Mouse (Mus musculus): Measurements from ENCODE around the gene Nms.

Nms gene

GRCm38 (mm10) chr1:38938849-38939248 is at the start of gene Nms:
Gene Nms (plus strand): TSS chr1:38939149.
- DNase-seq (ENCODE audit: low read depth, low spot score), result no peak
- H3K36me3 ChIP-seq (ENCODE audit: control insufficient read depth, insufficient read depth, low read length, poor library complexity, severe bottlenecking), result no peaks in the 10 kb centered on the region
- no peaks in the 10 kb centered on the region for H3K27me3 ChIP-seq (ENCODE audit: control insufficient read depth, insufficient read depth, low read length, poor library complexity, severe bottlenecking)

- DNase-seq (ENCODE audit: low read depth, low spot score), result no peak
- no peaks in the 10 kb centered on the region; the same call in 1 of the 2 replicates for H3K36me3 ChIP-seq (ENCODE audit: control insufficient read depth, insufficient read depth, low read length, poor library complexity, severe bottlenecking)
- H3K27me3 ChIP-seq (ENCODE audit: control insufficient read depth, insufficient read depth, low read length, poor library complexity, severe bottlenecking), result no peaks in the 10 kb centered on the region
Observed at GRCm38 (mm10) chr1:38891444-38891843, 47.5 kb upstream of the Nms start.

GRCm38 (mm10) chr1:38893081-38893480 is 45.9 kb upstream of the Nms start:
- 0 out of 2 replicates have a peak, but pooled peaks cover under 1% of the 10 kb centered on the region for H3K27me3 ChIP-seq (ENCODE audit: control insufficient read depth, insufficient read depth, low read length, poor library complexity, severe bottlenecking)
- H3K36me3 ChIP-seq (ENCODE audit: control insufficient read depth, insufficient read depth, low read length, poor library complexity, severe bottlenecking), result no peaks in the 10 kb centered on the region; the same call in 1 of the 2 replicates
- DNase-seq (ENCODE audit: low read depth, low spot score), result no peak

GRCm38 (mm10) chr1:38897431-38898248 is 41.3 kb upstream of the Nms start, which contains the start of gene Chst10:
Gene Chst10 (minus strand): TSS chr1:38898161.
- DNase-seq (ENCODE audit: low read depth, low spot score), result peak; percentile 83
- Histone ChIP-seq H3K36me3 (ENCODE audit: control insufficient read depth, insufficient read depth, low read length, poor library complexity, severe bottlenecking) (no peaks in the 10 kb centered on the region; the same call in 1 of the 2 replicates), H3K27me3 (ENCODE audit: control insufficient read depth, insufficient read depth, low read length, poor library complexity, severe bottlenecking) (0 out of 2 replicates have a peak, but pooled peaks cover 2% of the 10 kb centered on the region)

- peak; percentile 92 for DNase-seq (ENCODE audit: low read depth, low spot score)
- Histone ChIP-seq H3K36me3 (ENCODE audit: control insufficient read depth, insufficient read depth, low read length, poor library complexity, severe bottlenecking) (no peaks in the 10 kb centered on the region), H3K27me3 (ENCODE audit: control insufficient read depth, insufficient read depth, low read length, poor library complexity, severe bottlenecking) (0 out of 2 replicates have a peak, but pooled peaks cover 2% of the 10 kb centered on the region)
Observed at GRCm38 (mm10) chr1:38902571-38902970, 36.4 kb upstream of the Nms start.

- DNase-seq (ENCODE audit: low read depth, low spot score), result peak; percentile 43
- Histone ChIP-seq H3K36me3 (ENCODE audit: control insufficient read depth, insufficient read depth, low read length, poor library complexity, severe bottlenecking) (no peaks in the 10 kb centered on the region), H3K27me3 (ENCODE audit: control insufficient read depth, insufficient read depth, low read length, poor library complexity, severe bottlenecking) (no peaks in the 10 kb centered on the region)
Observed at GRCm38 (mm10) chr1:38903985-38904384, 35.0 kb upstream of the Nms start.

- DNase-seq (ENCODE audit: low read depth, low spot score), result no peak
- no peaks in the 10 kb centered on the region for H3K27me3 ChIP-seq (ENCODE audit: control insufficient read depth, insufficient read depth, low read length, poor library complexity, severe bottlenecking)
- H3K36me3 ChIP-seq (ENCODE audit: control insufficient read depth, insufficient read depth, low read length, poor library complexity, severe bottlenecking), result no peaks in the 10 kb centered on the region
Observed at GRCm38 (mm10) chr1:38928996-38929395, 10.0 kb upstream of the Nms start.

GRCm38 (mm10) chr1:38929468-38929867 is 9.5 kb upstream of the Nms start:
- Histone ChIP-seq H3K27me3 (ENCODE audit: control insufficient read depth, insufficient read depth, low read length, poor library complexity, severe bottlenecking) (no peaks in the 10 kb centered on the region), H3K36me3 (ENCODE audit: control insufficient read depth, insufficient read depth, low read length, poor library complexity, severe bottlenecking) (no peaks in the 10 kb centered on the region)
- no peak for DNase-seq (ENCODE audit: low read depth, low spot score)

- no peaks in the 10 kb centered on the region for H3K27me3 ChIP-seq (ENCODE audit: control insufficient read depth, insufficient read depth, low read length, poor library complexity, severe bottlenecking)
- no peak for DNase-seq (ENCODE audit: low read depth, low spot score)
- H3K36me3 ChIP-seq (ENCODE audit: control insufficient read depth, insufficient read depth, low read length, poor library complexity, severe bottlenecking), result no peaks in the 10 kb centered on the region
Observed at GRCm38 (mm10) chr1:38930767-38931166, 8.2 kb upstream of the Nms start.

GRCm38 (mm10) chr1:38934668-38935067 is 4.3 kb upstream of the Nms start:
- no peaks in the 10 kb centered on the region for H3K27me3 ChIP-seq (ENCODE audit: control insufficient read depth, insufficient read depth, low read length, poor library complexity, severe bottlenecking)
- peak; percentile 67 for DNase-seq (ENCODE audit: low read depth, low spot score)
- no peaks in the 10 kb centered on the region for H3K36me3 ChIP-seq (ENCODE audit: control insufficient read depth, insufficient read depth, low read length, poor library complexity, severe bottlenecking)

GRCm38 (mm10) chr1:38936780-38937179 is 2.2 kb upstream of the Nms start:
- peak; percentile 81 for DNase-seq (ENCODE audit: low read depth, low spot score)
- Histone ChIP-seq H3K27me3 (ENCODE audit: control insufficient read depth, insufficient read depth, low read length, poor library complexity, severe bottlenecking) (no peaks in the 10 kb centered on the region), H3K36me3 (ENCODE audit: control insufficient read depth, insufficient read depth, low read length, poor library complexity, severe bottlenecking) (no peaks in the 10 kb centered on the region)

- Histone ChIP-seq H3K27me3 (ENCODE audit: control insufficient read depth, insufficient read depth, low read length, poor library complexity, severe bottlenecking) (no peaks in the 10 kb centered on the region), H3K36me3 (ENCODE audit: control insufficient read depth, insufficient read depth, low read length, poor library complexity, severe bottlenecking) (no peaks in the 10 kb centered on the region)
- peak; percentile 14 for DNase-seq (ENCODE audit: low read depth, low spot score)
Observed at GRCm38 (mm10) chr1:38939608-38940007, 659 bp downstream of the Nms start.

GRCm38 (mm10) chr1:38956457-38956856 is 17.5 kb downstream of the Nms start:
- Histone ChIP-seq H3K27me3 (ENCODE audit: control insufficient read depth, insufficient read depth, low read length, poor library complexity, severe bottlenecking) (no peaks in the 10 kb centered on the region), H3K36me3 (ENCODE audit: control insufficient read depth, insufficient read depth, low read length, poor library complexity, severe bottlenecking) (no peaks in the 10 kb centered on the region)
- DNase-seq (ENCODE audit: low read depth, low spot score), result no peak

GRCm38 (mm10) chr1:38969116-38969515 is 30.2 kb downstream of the Nms start:
- no peaks in the 10 kb centered on the region for H3K36me3 ChIP-seq (ENCODE audit: control insufficient read depth, insufficient read depth, low read length, poor library complexity, severe bottlenecking)
- DNase-seq (ENCODE audit: low read depth, low spot score), result no peak
- H3K27me3 ChIP-seq (ENCODE audit: control insufficient read depth, insufficient read depth, low read length, poor library complexity, severe bottlenecking), result no peaks in the 10 kb centered on the region

- H3K27me3 ChIP-seq (ENCODE audit: control insufficient read depth, insufficient read depth, low read length, poor library complexity, severe bottlenecking), result no peaks in the 10 kb centered on the region
- DNase-seq (ENCODE audit: low read depth, low spot score), result no peak
Observed at GRCm38 (mm10) chr1:38971712-38972111, 32.8 kb downstream of the Nms start.

More at GRCm38 (mm10) chr1:38971712-38972111, 32.8 kb downstream of the Nms start:
- H3K36me3 ChIP-seq (ENCODE audit: control insufficient read depth, insufficient read depth, low read length, poor library complexity, severe bottlenecking), result no peaks in the 10 kb centered on the region
